Mouse (Mus musculus) liver, embryonic 15.5 days (tissue): ENCODE data around the gene Slc15a5. TPM values are rescaled to one million over a fixed set of nuclear protein-coding genes. Genes with fewer than 3 reads are reported as not detected.

Experiments
- ATAC-seq: fragments of 200-750 bp; cut with Nextera tagmentation; 2 replicates; pipeline ENCODE4 v1.8.0; 2017; ENCODE audit warnings: moderate number of reproducible peaks, mild to moderate bottlenecking, moderate library complexity; ENCODE audit not compliant: insufficient read depth
- H3K27ac ChIP-seq: fragments of 300-500 bp; sonication (generic); replicated peaks from 2 replicates; pipeline ENCODE4 v1.5.1; 2015; ENCODE audit warnings: mild to moderate bottlenecking, inconsistent platforms
- H3K27me3 ChIP-seq: fragments of 300-500 bp; sonication (generic); 2 replicates; pipeline ENCODE4 v1.6.1; 2015; ENCODE audit warnings: mild to moderate bottlenecking, inconsistent platforms
- H3K36me3 ChIP-seq: fragments of 300-500 bp; sonication (generic); replicated peaks from 2 replicates; pipeline ENCODE4 v1.6.1; 2015; ENCODE audit warnings: moderate library complexity, mild to moderate bottlenecking, inconsistent platforms
- H3K4me1 ChIP-seq: fragments of 300-500 bp; sonication (generic); replicated peaks from 2 replicates; pipeline ENCODE4 v1.6.1; 2015; ENCODE audit warnings: inconsistent platforms
- H3K4me2 ChIP-seq: fragments of 300-500 bp; sonication (generic); 2 replicates; pipeline ENCODE4 v1.6.1; 2015; ENCODE audit warnings: moderate library complexity, mild to moderate bottlenecking, inconsistent platforms
- H3K4me3 ChIP-seq: fragments of 300-500 bp; sonication (generic); replicated peaks from 2 replicates; pipeline ENCODE4 v1.5.1; 2015; ENCODE audit warnings: mild to moderate bottlenecking, inconsistent platforms
- H3K9ac ChIP-seq: fragments of 300-500 bp; sonication (generic); 2 replicates; pipeline ENCODE4 v1.6.1; 2015; ENCODE audit warnings: moderate library complexity, mild to moderate bottlenecking, inconsistent platforms
- H3K9me3 ChIP-seq: fragments of 300-500 bp; sonication (generic); replicated peaks from 2 replicates; pipeline ENCODE4 v1.6.1; 2016; ENCODE audit warnings: inconsistent platforms
- WGBS: fragments of 180-500 bp; shearing (Covaris S2); methylation state at CpG from one replicate; pipeline ENCODE4 v1.1.7; 2015; ENCODE audit warnings: mixed read lengths; ENCODE audit not compliant: insufficient replicate concordance; 5-methylcytosine and 5-hydroxymethylcytosine counted together
- polyA plus RNA-seq: library from polyadenylated mRNA; unstranded; fragments of >200 nt; fragmentation: Nextera tagmentation; extraction: Ambion mirVana; gene quantifications from 2 replicates; pipeline ENCODE4 v1.2.1, GENCODE M21; 2015

Gene Slc15a5
- polyA plus RNA-seq, 1 experiment from 2014 or later: not detected

DNA sequence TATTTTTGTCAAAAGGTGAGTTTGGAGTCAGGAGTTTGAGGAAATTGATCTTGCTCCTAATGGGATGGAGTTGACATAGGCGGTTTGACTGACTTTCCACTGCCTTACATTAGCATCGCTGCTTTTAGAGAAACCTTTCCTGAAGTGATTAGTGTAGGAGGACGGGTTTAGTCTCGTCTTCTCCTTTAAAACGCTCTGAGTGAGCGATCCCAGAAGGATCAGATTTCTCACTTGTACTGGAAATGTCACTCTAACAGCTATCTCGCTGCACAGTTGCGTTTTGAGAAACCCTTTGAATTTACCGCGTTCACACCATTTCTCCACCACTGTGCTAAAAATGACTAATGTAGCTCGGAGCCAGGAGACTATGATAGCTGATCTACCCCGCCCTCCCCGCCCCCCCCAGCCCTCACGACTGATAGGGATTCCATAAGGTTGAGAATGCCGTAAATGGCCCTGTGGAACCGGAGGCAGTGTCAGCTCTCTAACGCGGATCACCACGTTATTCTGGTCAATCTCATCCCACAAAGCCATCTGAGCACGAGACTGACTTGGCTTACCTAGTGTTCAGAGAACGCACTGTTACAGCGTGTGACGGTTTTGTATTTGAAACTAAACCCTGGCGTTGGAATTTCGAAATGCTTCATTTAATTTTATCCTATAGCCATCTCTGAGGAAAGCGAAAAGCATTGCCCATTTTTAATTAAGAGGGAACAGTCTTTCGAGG lies 73.0 kb downstream of the Slc15a5 start:
- 68% methylated on average over 27 of the region's 27 CpGs for WGBS
- Histone ChIP-seq H3K27me3 (no peaks in the 10 kb centered on the region), H3K4me1 (no peaks in the 10 kb centered on the region), H3K36me3 (no peaks in the 10 kb centered on the region), H3K9me3 (no peaks in the 10 kb centered on the region), H3K9ac (no peak overlapping the region), H3K4me2 (no peak overlapping the region), H3K4me3 (no peak overlapping the region), H3K27ac (no peak overlapping the region)
- ATAC-seq: no peak

DNA sequence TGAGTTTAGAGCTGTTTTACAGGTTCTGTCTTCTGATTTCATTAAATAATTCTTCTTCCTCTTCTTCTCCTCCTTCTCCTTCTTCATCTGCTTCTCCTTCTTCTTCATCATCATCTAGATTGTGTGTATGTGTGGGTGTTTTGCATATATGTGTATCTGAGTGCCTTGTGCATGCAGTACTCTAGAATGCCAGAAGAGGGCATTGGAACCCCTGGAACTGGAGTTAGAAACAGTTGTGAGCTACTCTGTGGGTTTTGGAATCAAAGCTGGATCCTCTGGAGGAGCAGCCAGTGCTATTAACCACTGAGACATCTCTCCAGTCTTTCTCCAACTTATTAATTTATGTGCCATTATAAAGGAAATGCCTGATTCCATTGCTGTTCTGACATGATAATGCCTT lies 89.9 kb downstream of the Slc15a5 start:
- Histone ChIP-seq H3K27ac (no peak overlapping the region), H3K9ac (no peak overlapping the region), H3K4me3 (no peak overlapping the region), H3K4me2 (no peak overlapping the region), H3K9me3 (no peaks in the 10 kb centered on the region), H3K36me3 (no peaks in the 10 kb centered on the region), H3K4me1 (no peaks in the 10 kb centered on the region), H3K27me3 (no peaks in the 10 kb centered on the region)
- no peak for ATAC-seq

DNA sequence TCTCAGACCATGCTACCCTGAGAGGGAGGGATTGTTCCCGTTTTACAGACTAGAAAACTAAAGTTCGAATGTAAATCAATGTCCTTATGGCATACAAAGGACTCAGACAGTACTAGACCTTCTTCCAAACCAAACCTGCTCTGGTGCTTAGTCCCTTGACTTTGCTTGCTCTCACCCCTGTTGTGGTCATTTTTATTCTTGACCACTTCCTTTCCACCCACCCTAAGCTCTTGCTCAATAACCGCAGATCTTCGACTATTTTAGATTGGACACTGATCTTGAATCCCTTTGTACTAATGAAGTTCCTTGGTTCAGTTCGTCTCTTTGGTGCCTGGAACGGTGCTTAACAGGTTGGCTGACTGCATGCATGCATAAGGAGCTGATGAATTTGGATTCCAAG lies 94.5 kb downstream of the Slc15a5 start:
- H3K9me3 ChIP-seq: no peaks in the 10 kb centered on the region
- no peak overlapping the region for H3K27ac ChIP-seq
- H3K27me3 ChIP-seq: no peaks in the 10 kb centered on the region
- no peak overlapping the region for H3K4me3 ChIP-seq
- no peaks in the 10 kb centered on the region for H3K36me3 ChIP-seq
- ATAC-seq: no peak
- H3K4me2 ChIP-seq: no peak overlapping the region
- H3K9ac ChIP-seq: no peak overlapping the region
- WGBS: 58% methylated on average over 6 of the region's 6 CpGs
- no peaks in the 10 kb centered on the region for H3K4me1 ChIP-seq

GRCm38 (mm10) chr6:137982195-137982737 lies 97.5 kb downstream of the Slc15a5 start:
- no peak overlapping the region for H3K27ac ChIP-seq
- H3K4me2 ChIP-seq: no peak overlapping the region
- WGBS: 68% methylated on average over 19 of the region's 19 CpGs
- no peaks in the 10 kb centered on the region for H3K27me3 ChIP-seq
- no peak overlapping the region for H3K4me3 ChIP-seq
- H3K4me1 ChIP-seq: no peaks in the 10 kb centered on the region
- ATAC-seq: no peak
- no peaks in the 10 kb centered on the region for H3K9me3 ChIP-seq
- no peak overlapping the region for H3K9ac ChIP-seq
- H3K36me3 ChIP-seq: no peaks in the 10 kb centered on the region

DNA sequence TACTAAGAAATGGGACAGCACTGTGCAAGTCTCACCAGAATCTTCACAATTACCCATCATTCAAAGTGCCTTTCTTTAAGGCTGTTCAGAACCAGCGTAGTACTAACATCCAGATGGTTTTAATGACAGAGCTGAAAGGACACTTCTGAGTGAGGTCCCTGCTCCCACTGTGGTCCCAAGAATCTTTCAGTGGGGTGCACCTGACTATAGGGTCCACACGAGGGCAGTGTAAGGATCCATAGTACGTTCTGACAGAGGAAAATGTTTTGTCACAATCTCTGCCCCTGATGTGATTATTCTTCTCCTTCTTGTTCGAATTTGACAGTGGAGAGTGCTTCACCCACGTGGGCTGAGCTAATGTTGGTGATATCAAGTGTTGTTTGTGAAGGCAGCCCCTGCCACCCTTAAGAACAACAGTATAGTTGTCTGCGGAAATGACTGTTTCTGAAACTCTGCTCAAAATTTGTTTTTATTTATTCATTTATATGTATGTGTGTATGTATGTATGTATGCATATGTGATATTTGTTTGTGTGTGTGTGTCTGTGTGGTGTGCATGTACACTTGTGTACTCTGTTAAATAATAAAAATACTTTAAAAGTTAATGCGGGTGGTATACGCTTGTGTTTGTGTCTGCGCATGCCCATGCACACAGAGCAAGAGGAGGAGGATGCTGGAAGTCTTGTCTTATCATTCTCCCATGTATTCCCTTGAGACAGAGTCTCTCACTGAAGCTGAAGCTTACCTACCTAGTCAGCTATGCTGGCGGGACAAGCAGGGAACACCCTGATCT lies 98.6 kb downstream of the Slc15a5 start:
- no peak for ATAC-seq
- H3K4me1 ChIP-seq: no peaks in the 10 kb centered on the region
- no peak overlapping the region for H3K27ac ChIP-seq
- H3K9ac ChIP-seq: no peak overlapping the region
- H3K9me3 ChIP-seq: no peaks in the 10 kb centered on the region
- H3K36me3 ChIP-seq: no peaks in the 10 kb centered on the region
- no peak overlapping the region for H3K4me2 ChIP-seq
- no peak overlapping the region for H3K4me3 ChIP-seq
- WGBS: 62% methylated on average over 10 of the region's 10 CpGs
- H3K27me3 ChIP-seq: no peaks in the 10 kb centered on the region

- H3K27me3 ChIP-seq: no peaks in the 10 kb centered on the region
- no peak overlapping the region for H3K9ac ChIP-seq
- no peak overlapping the region for H3K27ac ChIP-seq
- no peak overlapping the region for H3K4me3 ChIP-seq
- H3K36me3 ChIP-seq: no peaks in the 10 kb centered on the region
- ATAC-seq: no peak
- 59% methylated on average over 8 of the region's 8 CpGs for WGBS
- no peaks in the 10 kb centered on the region for H3K9me3 ChIP-seq
- H3K4me1 ChIP-seq: no peaks in the 10 kb centered on the region
- H3K4me2 ChIP-seq: no peak overlapping the region
Observed at GRCm38 (mm10) chr6:137980413-137980812, 99.3 kb downstream of the Slc15a5 start.

DNA sequence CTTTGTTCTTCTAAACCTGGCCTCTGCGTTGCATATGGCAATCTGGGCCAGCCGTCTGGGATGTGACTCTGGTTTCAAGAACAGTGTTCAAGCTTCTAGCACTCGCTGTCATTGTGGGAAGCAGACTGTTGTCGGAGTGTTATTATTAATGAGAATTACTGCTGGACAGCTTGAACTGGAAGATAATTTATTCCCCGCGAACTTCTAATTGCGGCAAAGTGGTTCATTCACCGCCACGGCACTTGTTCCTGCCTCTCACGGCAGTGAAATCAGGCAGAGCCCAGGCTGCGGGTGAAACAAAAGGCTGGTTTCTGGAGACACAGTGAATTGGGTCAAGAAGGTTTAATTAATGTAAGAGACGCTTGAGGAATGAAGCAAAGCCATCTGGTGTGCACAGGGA lies 99.9 kb downstream of the Slc15a5 start:
- 79% methylated on average over 12 of the region's 12 CpGs for WGBS

DNA sequence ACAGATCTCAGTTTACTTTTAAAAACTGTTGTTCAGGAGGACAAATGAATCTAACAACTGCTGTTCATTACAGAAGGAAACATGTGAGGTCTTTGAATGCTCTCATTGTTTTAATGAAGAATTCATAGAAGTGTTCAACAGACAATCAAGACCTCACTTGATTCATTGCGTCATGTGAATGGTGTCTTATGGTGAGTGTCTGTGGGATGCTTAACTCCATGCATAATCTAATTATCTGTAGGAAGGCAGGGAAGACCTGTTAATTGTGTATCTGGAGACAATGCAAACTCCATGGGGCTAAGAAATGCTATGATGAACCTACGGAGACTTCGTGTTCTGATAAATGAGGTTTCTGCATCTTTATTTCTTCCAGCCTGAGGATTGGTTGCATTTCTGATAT lies 103.7 kb downstream of the Slc15a5 start:
- ATAC-seq: no peak
- no peaks in the 10 kb centered on the region for H3K36me3 ChIP-seq
- no peaks in the 10 kb centered on the region for H3K27me3 ChIP-seq
- no peak overlapping the region for H3K27ac ChIP-seq
- H3K9ac ChIP-seq: no peak overlapping the region
- no peaks in the 10 kb centered on the region for H3K9me3 ChIP-seq
- no peak overlapping the region for H3K4me3 ChIP-seq
- WGBS: 77% methylated on average over 3 of the region's 3 CpGs
- H3K4me1 ChIP-seq: no peaks in the 10 kb centered on the region
- no peak overlapping the region for H3K4me2 ChIP-seq

More for the DNA sequence above, 99.9 kb downstream of the Slc15a5 start:
- Histone ChIP-seq H3K4me3 (no peak overlapping the region), H3K9ac (no peak overlapping the region), H3K9me3 (no peaks in the 10 kb centered on the region), H3K27me3 (no peaks in the 10 kb centered on the region), H3K4me1 (no peaks in the 10 kb centered on the region), H3K36me3 (no peaks in the 10 kb centered on the region), H3K4me2 (no peak overlapping the region), H3K27ac (no peak overlapping the region)
- ATAC-seq: no peak

DNA sequence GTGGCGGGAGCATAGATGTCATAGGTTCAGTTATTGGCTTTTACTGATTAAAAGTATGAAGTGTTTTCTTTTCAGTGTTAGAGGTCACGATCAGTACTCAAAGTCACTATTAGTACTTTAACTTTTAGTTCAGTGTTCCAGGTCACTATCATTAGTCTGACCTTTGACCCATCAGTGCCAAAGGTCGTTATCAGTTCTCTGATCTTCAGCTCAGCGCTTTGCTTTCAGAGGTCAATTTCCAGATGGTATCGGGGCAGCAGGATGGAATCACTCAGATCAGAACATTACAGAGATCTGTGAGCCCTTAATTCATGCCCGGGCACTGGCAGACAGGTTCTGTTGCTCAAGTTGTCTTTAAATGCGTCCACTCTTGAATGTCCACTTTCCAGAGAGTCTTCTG lies 116.0 kb downstream of the Slc15a5 start:
- Histone ChIP-seq H3K4me2 (no peak overlapping the region), H3K9me3 (no peaks in the 10 kb centered on the region), H3K4me1 (no peaks in the 10 kb centered on the region), H3K4me3 (no peak overlapping the region), H3K36me3 (no peaks in the 10 kb centered on the region), H3K27me3 (no peaks in the 10 kb centered on the region), H3K27ac (no peak overlapping the region), H3K9ac (no peak overlapping the region)
- no peak for ATAC-seq
- WGBS: 55% methylated on average over 7 of the region's 7 CpGs

DNA sequence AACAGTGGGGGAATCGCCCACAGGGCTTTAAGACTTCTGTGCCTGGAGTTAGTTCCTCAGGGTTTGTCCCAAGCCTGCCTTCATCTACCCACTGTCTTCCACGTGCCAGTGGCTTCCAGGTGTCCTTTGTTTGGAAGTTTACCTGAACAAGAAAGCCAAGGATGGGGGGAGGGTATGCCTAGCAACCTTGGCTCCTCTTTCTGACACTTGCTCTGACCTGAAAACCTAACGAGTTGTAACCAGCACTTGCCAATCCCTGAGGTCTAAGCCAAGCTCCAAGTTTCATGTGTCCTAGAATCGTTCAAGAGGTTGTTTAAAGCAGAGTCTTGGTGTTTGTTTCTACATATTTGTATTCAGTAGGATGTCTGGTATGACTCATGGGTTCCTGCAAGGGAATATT lies 116.9 kb downstream of the Slc15a5 start:
- ATAC-seq: no peak
- Histone ChIP-seq H3K27ac (no peak overlapping the region), H3K36me3 (no peaks in the 10 kb centered on the region), H3K9me3 (no peaks in the 10 kb centered on the region), H3K27me3 (no peaks in the 10 kb centered on the region), H3K4me3 (no peak overlapping the region), H3K4me2 (no peak overlapping the region), H3K9ac (no peak overlapping the region), H3K4me1 (no peaks in the 10 kb centered on the region)
- WGBS: 46% methylated on average over 4 of the region's 4 CpGs

DNA sequence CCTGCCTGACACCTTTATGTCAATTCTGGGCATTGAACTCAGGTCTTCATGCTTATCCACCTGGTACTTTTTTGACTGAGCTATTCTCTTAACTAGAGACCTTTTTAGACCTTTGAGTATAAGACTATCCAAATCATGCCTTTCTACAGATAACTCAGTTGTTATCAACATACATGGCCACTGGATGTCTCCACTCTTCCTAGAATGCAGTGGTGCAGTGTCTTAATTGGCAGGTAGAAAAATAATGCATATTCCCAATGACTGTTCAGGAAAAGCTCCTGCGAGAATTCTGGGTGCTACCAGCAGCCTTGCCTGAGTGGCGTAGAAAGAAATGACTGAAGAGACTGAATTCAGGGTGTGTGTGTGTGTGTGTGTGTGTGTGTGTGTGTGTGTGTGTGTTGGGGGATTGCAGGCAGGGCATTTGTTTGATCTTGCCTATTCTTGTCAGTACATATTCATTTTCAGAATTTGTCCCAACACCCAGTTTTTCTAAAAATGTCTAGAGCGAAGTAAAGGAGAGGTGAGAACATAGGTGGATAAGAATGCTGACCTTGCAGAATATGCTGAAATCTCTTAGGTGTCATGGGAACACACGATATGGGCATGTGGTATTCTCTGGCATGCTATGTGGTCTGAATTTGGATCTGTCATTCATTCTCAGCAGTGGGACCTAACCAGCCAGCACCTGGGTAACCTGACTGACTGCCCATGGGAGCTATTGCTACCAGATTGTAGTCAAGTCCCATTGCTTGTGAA lies 119.5 kb downstream of the Slc15a5 start:
- no peaks in the 10 kb centered on the region for H3K9me3 ChIP-seq
- no peaks in the 10 kb centered on the region for H3K4me1 ChIP-seq
- WGBS: 71% methylated on average over 4 of the region's 4 CpGs
- no peaks in the 10 kb centered on the region for H3K36me3 ChIP-seq
- H3K4me3 ChIP-seq: no peak overlapping the region
- no peaks in the 10 kb centered on the region for H3K27me3 ChIP-seq
- ATAC-seq: no peak
- no peak overlapping the region for H3K27ac ChIP-seq
- no peak overlapping the region for H3K9ac ChIP-seq
- no peak overlapping the region for H3K4me2 ChIP-seq
